Mouse (Mus musculus) lung, embryonic 16.5 days (tissue): ENCODE data around the gene Fignl2. TPM values are rescaled to one million over a fixed set of nuclear protein-coding genes. Genes with fewer than 3 reads are reported as not detected.

Experiments
- ATAC-seq: fragments of 200-750 bp; cut with Nextera tagmentation; 2 replicates; pipeline ENCODE4 v1.8.0; 2017; ENCODE audit warnings: low read depth, mild to moderate bottlenecking, moderate library complexity
- H3K27ac ChIP-seq: fragments of 300-500 bp; sonication (generic); 2 replicates; pipeline ENCODE4 v1.5.1; 2014; ENCODE audit warnings: mild to moderate bottlenecking, control low read depth, low read length
- H3K27me3 ChIP-seq: fragments of 300-500 bp; sonication (generic); 2 replicates; pipeline ENCODE4 v1.6.1; 2014; ENCODE audit warnings: low read depth, low read length, mixed read lengths; ENCODE audit not compliant: control insufficient read depth, insufficient read depth
- H3K36me3 ChIP-seq: fragments of 300-500 bp; sonication (generic); 2 replicates; pipeline ENCODE4 v1.6.1; 2014; ENCODE audit warnings: low read length; ENCODE audit not compliant: control insufficient read depth, insufficient read depth
- H3K4me1 ChIP-seq: fragments of 300-500 bp; sonication (generic); replicated peaks from 2 replicates; pipeline ENCODE4 v1.6.1; 2014; ENCODE audit warnings: low read length, mixed read lengths; ENCODE audit not compliant: control insufficient read depth, insufficient read depth
- H3K4me2 ChIP-seq: fragments of 300-500 bp; sonication (generic); 2 replicates; pipeline ENCODE4 v1.6.1; 2014; ENCODE audit warnings: low read depth, low read length, control low read depth
- H3K4me3 ChIP-seq: fragments of 300-500 bp; sonication (generic); 2 replicates; pipeline ENCODE4 v1.5.1; 2014; ENCODE audit warnings: mild to moderate bottlenecking, low read length, control low read depth
- H3K9ac ChIP-seq: fragments of 300-500 bp; sonication (generic); 2 replicates; pipeline ENCODE4 v1.6.1; 2014; ENCODE audit warnings: low read length, control low read depth
- H3K9me3 ChIP-seq: fragments of 300-500 bp; sonication (generic); 2 replicates; pipeline ENCODE4 v1.6.1; 2016; ENCODE audit warnings: low read length; ENCODE audit not compliant: control insufficient read depth
- WGBS: fragments of 180-500 bp; shearing (Covaris S2); extraction: QIAGEN DNeasy Blood & Tissue Kit; methylation state at CpG from one replicate; pipeline ENCODE4 v1.1.7; 2014; 5-methylcytosine and 5-hydroxymethylcytosine counted together
- polyA plus RNA-seq: library from polyadenylated mRNA; unstranded; fragments of >200 nt; fragmentation: Nextera tagmentation; extraction: Ambion mirVana; gene quantifications from 2 replicates; pipeline ENCODE4 v1.2.1, GENCODE M21; 2015

Fignl2 gene
- polyA plus RNA-seq, 1 experiment from 2014 or later, result 0.20 TPM

- 61% methylated on average over 5 of the region's 5 CpGs for WGBS
- no peak for ATAC-seq
Measured at GRCm38 (mm10) chr15:101048338-101048896, 29.9 kb downstream of the Fignl2 start.

GRCm38 (mm10) chr15:101047194-101047555 is 31.2 kb downstream of the Fignl2 start, which contains the start of gene Gm47841:
Gene Gm47841, minus strand, starts transcription at chr15:101047397.
- Histone ChIP-seq H3K27ac (no peak within 1 kb of the TSS), H3K4me2 (peak within 1 kb of the TSS; percentile 97), H3K9me3 (no peaks in the 10 kb centered on the region), H3K27me3 (peaks cover 85% of the 10 kb centered on the region), H3K36me3 (no peaks in the 10 kb centered on the region), H3K4me3 (peak within 1 kb of the TSS; percentile 56), H3K9ac (peak within 1 kb of the TSS; percentile 64), H3K4me1 (peaks cover 17% of the 10 kb centered on the region)
- peak; percentile 64 for ATAC-seq
- 1% methylated on average over 22 of the region's 23 CpGs for WGBS

More at GRCm38 (mm10) chr15:101048338-101048896, 29.9 kb downstream of the Fignl2 start:
- no peak overlapping the region for H3K4me2 ChIP-seq
- peaks cover 89% of the 10 kb centered on the region for H3K27me3 ChIP-seq
- H3K36me3 ChIP-seq, result peaks cover 3% of the 10 kb centered on the region; the same call in 1 of the 2 replicates
- H3K4me1 ChIP-seq, result peaks cover 20% of the 10 kb centered on the region
- no peak overlapping the region for H3K9ac ChIP-seq
- no peak overlapping the region for H3K27ac ChIP-seq
- H3K4me3 ChIP-seq, result no peak overlapping the region
- no peaks in the 10 kb centered on the region for H3K9me3 ChIP-seq

GRCm38 (mm10) chr15:101046527-101047193 is 31.7 kb downstream of the Fignl2 start:
- Histone ChIP-seq H3K9me3 (no peaks in the 10 kb centered on the region), H3K4me3 (peak overlapping the region; percentile 56), H3K4me2 (peak overlapping the region; percentile 97), H3K27ac (no peak overlapping the region), H3K4me1 (peaks cover 17% of the 10 kb centered on the region), H3K27me3 (peaks cover 85% of the 10 kb centered on the region), H3K9ac (peak overlapping the region; percentile 64), H3K36me3 (no peaks in the 10 kb centered on the region)
- peak; percentile 69 for ATAC-seq
- under 1% methylated on average over 67 of the region's 77 CpGs for WGBS

- peak overlapping the region; percentile 64 for H3K9ac ChIP-seq
- ATAC-seq, result peak; percentile 19; the same call in 1 of the 2 replicates
Measured at GRCm38 (mm10) chr15:101046039-101046526, 32.3 kb downstream of the Fignl2 start.

GRCm38 (mm10) chr15:101044531-101044930 is 33.8 kb downstream of the Fignl2 start:
- no peak for ATAC-seq
- no peak overlapping the region for H3K4me3 ChIP-seq
- H3K9ac ChIP-seq, result no peak overlapping the region
- 26% methylated on average over 6 of the region's 6 CpGs for WGBS
- H3K4me2 ChIP-seq, result no peak overlapping the region
- H3K36me3 ChIP-seq, result no peaks in the 10 kb centered on the region
- peaks cover 17% of the 10 kb centered on the region for H3K4me1 ChIP-seq
- H3K27me3 ChIP-seq, result peaks cover 83% of the 10 kb centered on the region
- 0 out of 2 replicates have a peak, but pooled peaks cover 2% of the 10 kb centered on the region for H3K9me3 ChIP-seq
- no peak overlapping the region for H3K27ac ChIP-seq

More at GRCm38 (mm10) chr15:101046039-101046526, 32.3 kb downstream of the Fignl2 start:
- H3K27me3 ChIP-seq, result peaks cover 86% of the 10 kb centered on the region
- no peaks in the 10 kb centered on the region for H3K9me3 ChIP-seq
- H3K36me3 ChIP-seq, result no peaks in the 10 kb centered on the region
- 3% methylated on average over 36 of the region's 43 CpGs for WGBS
- H3K27ac ChIP-seq, result no peak overlapping the region
- H3K4me3 ChIP-seq, result peak overlapping the region; percentile 56
- peak overlapping the region; percentile 97 for H3K4me2 ChIP-seq
- H3K4me1 ChIP-seq, result peaks cover 17% of the 10 kb centered on the region

- Histone ChIP-seq H3K4me3 (no peak overlapping the region), H3K4me1 (peaks cover 17% of the 10 kb centered on the region), H3K9me3 (0 out of 2 replicates have a peak, but pooled peaks cover 2% of the 10 kb centered on the region), H3K27me3 (peaks cover 76% of the 10 kb centered on the region), H3K4me2 (no peak overlapping the region), H3K36me3 (no peaks in the 10 kb centered on the region), H3K9ac (no peak overlapping the region), H3K27ac (no peak overlapping the region)
- no peak for ATAC-seq
- 21% methylated on average over 6 of the region's 6 CpGs for WGBS
Measured at GRCm38 (mm10) chr15:101042613-101043012, 35.8 kb downstream of the Fignl2 start.

- Histone ChIP-seq H3K9me3 (0 out of 2 replicates have a peak, but pooled peaks cover 2% of the 10 kb centered on the region), H3K36me3 (no peaks in the 10 kb centered on the region), H3K4me1 (peaks cover 12% of the 10 kb centered on the region), H3K4me3 (no peak overlapping the region), H3K9ac (no peak overlapping the region), H3K4me2 (no peak overlapping the region), H3K27me3 (peaks cover 71% of the 10 kb centered on the region), H3K27ac (no peak overlapping the region)
- WGBS, result 55% methylated on average over 6 of the region's 6 CpGs
- no peak for ATAC-seq
Measured at GRCm38 (mm10) chr15:101041966-101042365, 36.4 kb downstream of the Fignl2 start.

GRCm38 (mm10) chr15:101039651-101040050 is 38.7 kb downstream of the Fignl2 start:
- Histone ChIP-seq H3K27me3 (peaks cover 49% of the 10 kb centered on the region), H3K4me1 (no peaks in the 10 kb centered on the region), H3K36me3 (no peaks in the 10 kb centered on the region), H3K27ac (no peak overlapping the region), H3K9me3 (0 out of 2 replicates have a peak, but pooled peaks cover 2% of the 10 kb centered on the region), H3K4me3 (no peak overlapping the region), H3K4me2 (no peak overlapping the region), H3K9ac (no peak overlapping the region)
- ATAC-seq, result no peak
- 47% methylated on average over 17 of the region's 17 CpGs for WGBS

GRCm38 (mm10) chr15:101028960-101029359 is 49.4 kb downstream of the Fignl2 start:
- ATAC-seq, result no peak
- no peaks in the 10 kb centered on the region for H3K9me3 ChIP-seq
- 62% methylated on average over 2 of the region's 2 CpGs for WGBS
- H3K4me1 ChIP-seq, result no peaks in the 10 kb centered on the region
- H3K9ac ChIP-seq, result no peak overlapping the region
- H3K36me3 ChIP-seq, result no peaks in the 10 kb centered on the region
- no peak overlapping the region for H3K27ac ChIP-seq
- H3K27me3 ChIP-seq, result peaks cover 2% of the 10 kb centered on the region; the same call in 1 of the 2 replicates
- H3K4me2 ChIP-seq, result no peak overlapping the region
- H3K4me3 ChIP-seq, result no peak overlapping the region
